Mouse (Mus musculus): ENCODE measurements around the gene Gm17304.

- no peak for TF ChIP-seq POLR2A (IDR thresholded peaks at IDR 0.05; ENCODE audit: borderline replicate concordance, control insufficient read depth, low read depth, low read length)
- TF ChIP-seq CTCF (IDR thresholded peaks at IDR 0.05; ENCODE audit: control insufficient read depth, insufficient read depth, low read length) = no peak
Measured at GRCm38 (mm10) chr5:106628369-106629149, 19.7 kb downstream of the Gm17304 start.
